Mouse (Mus musculus) liver, adult 2 months (tissue): ENCODE data around the gene Esrra. TPM values are rescaled to one million over a fixed set of nuclear protein-coding genes. Genes with fewer than 3 reads are reported as not detected.

ENCODE experiments used
- DNase-seq: peaks from one replicate; pipeline ENCODE4 v3.0.0-alpha.2; 2011; ENCODE audit warnings: low read depth, low spot score; ENCODE audit errors: extremely low read depth
- H3K27ac ChIP-seq: fragments of 200-500 bp; replicated peaks from 2 replicates; pipeline ENCODE4 v1.5.1; 2012; ENCODE audit warnings: low read depth, mild to moderate bottlenecking, control low read depth, inconsistent platforms, low read length; ENCODE audit not compliant: insufficient read depth
- H3K27me3 ChIP-seq: fragments of 200-500 bp; 2 replicates; pipeline ENCODE4 v1.6.1; 2012; ENCODE audit warnings: mild to moderate bottlenecking, moderate library complexity, low read length, inconsistent platforms; ENCODE audit not compliant: control insufficient read depth, insufficient read depth
- H3K36me3 ChIP-seq: fragments of 200-500 bp; 2 replicates; pipeline ENCODE4 v1.6.1; 2012; ENCODE audit warnings: low read length, inconsistent platforms; ENCODE audit not compliant: control insufficient read depth, insufficient read depth
- H3K4me1 ChIP-seq: fragments of 200-500 bp; 2 replicates; pipeline ENCODE4 v1.6.1; 2011; ENCODE audit warnings: low read length; ENCODE audit not compliant: control insufficient read depth, insufficient read depth
- H3K4me3 ChIP-seq: fragments of 200-500 bp; 2 replicates; pipeline ENCODE4 v1.5.1; 2011; ENCODE audit warnings: low read depth, mild to moderate bottlenecking, control low read depth, low read length, moderate library complexity; ENCODE audit not compliant: insufficient read depth
- H3K79me2 ChIP-seq: fragments of 200-500 bp; 2 replicates; pipeline ENCODE4 v1.6.1; 2012; ENCODE audit warnings: inconsistent platforms, mild to moderate bottlenecking, low read length, moderate library complexity; ENCODE audit not compliant: control insufficient read depth, insufficient read depth
- H3K9ac ChIP-seq: fragments of 200-500 bp; 2 replicates; pipeline ENCODE4 v1.6.1; 2012; ENCODE audit warnings: low read depth, mild to moderate bottlenecking, control low read depth, inconsistent platforms, low read length
- CTCF ChIP-seq: fragments of 200-500 bp; IDR thresholded peaks from 2 replicates; pipeline ENCODE4 v1.5.1; 2011; ENCODE audit warnings: low read depth, low read length, control low read depth
- POLR2A ChIP-seq: fragments of 200-500 bp; IDR thresholded peaks from 2 replicates; pipeline ENCODE4 v1.6.1; 2011; ENCODE audit warnings: low read length, control low read depth; ENCODE audit not compliant: insufficient read depth; ENCODE audit errors: extremely low read depth
- WGBS: fragments of 180-500 bp; shearing (Covaris S2); methylation state at CpG from one replicate; pipeline ENCODE4 v1.1.7; 2018; 5-methylcytosine and 5-hydroxymethylcytosine counted together
- polyA plus RNA-seq: library from polyadenylated mRNA; depleted of rRNA; stranded (reverse); fragments of >200 nt; gene quantifications from 2 replicates; pipeline ENCODE4 v1.2.3, GENCODE M21; 2012
- total RNA-seq: library from RNA; depleted of rRNA; stranded (reverse); fragments of >200 nt; gene quantifications from 2 replicates; pipeline ENCODE4 v1.2.3, GENCODE M21; 2014

Esrra gene
- total and polyA plus RNA-seq, 2 experiments, result 25.9 to 40.6 TPM

DNA sequence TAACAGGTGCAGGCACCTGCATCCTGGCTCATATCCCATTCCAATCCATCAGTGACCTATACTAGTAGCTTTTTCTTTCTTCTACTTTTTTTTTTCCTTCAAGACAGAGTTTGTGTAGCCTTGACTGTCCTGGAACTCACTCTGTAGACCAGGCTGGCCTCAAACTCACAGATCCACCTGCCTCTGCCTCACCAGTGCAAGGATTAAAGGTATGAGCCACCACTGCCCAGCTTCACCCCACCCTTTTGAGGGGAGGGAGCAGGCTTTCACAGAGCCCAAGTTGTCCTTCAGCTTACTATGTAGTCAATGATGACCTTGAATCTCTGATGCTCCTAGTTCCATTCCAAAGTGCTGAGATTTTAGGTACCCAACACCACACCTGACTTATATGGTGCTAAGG, 2.2 kb downstream of the Esrra start:
- H3K4me1 ChIP-seq, result peaks cover 29% of the 10 kb centered on the region
- H3K9ac ChIP-seq, result no peak overlapping the region
- H3K27ac ChIP-seq, result peak overlapping the region; percentile 55
- H3K79me2 ChIP-seq, result peaks cover 10% of the 10 kb centered on the region; the same call in 1 of the 2 replicates
- H3K4me3 ChIP-seq, result no peak overlapping the region
- no peaks in the 10 kb centered on the region for H3K27me3 ChIP-seq
- peaks cover 2% of the 10 kb centered on the region; the same call in 1 of the 2 replicates for H3K36me3 ChIP-seq
- TF ChIP-seq POLR2A (no peak), CTCF (no peak)
- DNase-seq, result no peak

DNA sequence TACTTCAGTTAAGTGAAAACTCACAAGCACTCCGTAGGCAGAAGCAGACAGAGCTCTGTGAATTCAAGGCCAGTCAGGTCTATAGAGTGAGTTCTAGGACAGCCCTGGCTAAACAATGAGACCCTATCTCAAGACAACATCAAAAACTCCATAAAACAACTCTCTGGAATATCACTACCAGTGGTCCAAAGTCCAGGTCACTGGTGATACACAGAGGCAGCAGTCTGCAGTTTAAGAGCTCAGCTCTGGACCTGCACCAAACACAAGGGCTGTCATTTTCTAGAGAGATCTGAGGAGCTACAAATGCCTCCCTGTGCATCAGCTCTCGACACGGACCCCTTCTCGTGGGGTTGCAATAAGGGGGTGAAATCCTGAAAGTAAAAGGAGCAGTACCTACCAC, 3.3 kb downstream of the Esrra start:
- Histone ChIP-seq H3K79me2 (peaks cover 14% of the 10 kb centered on the region; the same call in 1 of the 2 replicates), H3K4me1 (peaks cover 29% of the 10 kb centered on the region), H3K4me3 (no peak overlapping the region), H3K27ac (peak overlapping the region; percentile 66), H3K27me3 (no peaks in the 10 kb centered on the region), H3K9ac (no peak overlapping the region), H3K36me3 (peaks cover 3% of the 10 kb centered on the region; the same call in 1 of the 2 replicates)
- WGBS, result 60% methylated on average over 4 of the region's 4 CpGs
- DNase-seq, result peak; percentile 78
- TF ChIP-seq CTCF, result no peak
- no peak for TF ChIP-seq POLR2A

DNA sequence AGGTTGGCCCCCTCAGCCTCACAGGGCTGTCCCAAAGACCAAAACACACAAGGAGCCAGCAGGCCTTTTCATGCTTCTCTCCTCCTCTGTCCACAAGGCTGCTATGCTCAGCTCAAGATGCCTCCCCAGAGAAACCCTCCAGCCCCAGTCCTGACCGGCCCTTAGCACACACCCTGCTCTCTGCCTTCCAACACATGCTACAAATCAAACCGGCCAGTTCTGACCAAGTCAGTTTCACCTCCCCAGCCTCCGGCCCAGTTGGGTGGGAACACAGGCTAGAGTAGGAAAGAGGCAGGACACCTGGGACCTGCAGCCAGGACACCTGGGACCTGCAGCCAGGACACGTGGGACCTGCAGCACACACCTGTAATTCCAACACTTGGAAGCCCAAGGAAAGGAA, 5.1 kb downstream of the Esrra start:
- WGBS, result 86% methylated on average over 4 of the region's 4 CpGs
- no peak for DNase-seq

DNA sequence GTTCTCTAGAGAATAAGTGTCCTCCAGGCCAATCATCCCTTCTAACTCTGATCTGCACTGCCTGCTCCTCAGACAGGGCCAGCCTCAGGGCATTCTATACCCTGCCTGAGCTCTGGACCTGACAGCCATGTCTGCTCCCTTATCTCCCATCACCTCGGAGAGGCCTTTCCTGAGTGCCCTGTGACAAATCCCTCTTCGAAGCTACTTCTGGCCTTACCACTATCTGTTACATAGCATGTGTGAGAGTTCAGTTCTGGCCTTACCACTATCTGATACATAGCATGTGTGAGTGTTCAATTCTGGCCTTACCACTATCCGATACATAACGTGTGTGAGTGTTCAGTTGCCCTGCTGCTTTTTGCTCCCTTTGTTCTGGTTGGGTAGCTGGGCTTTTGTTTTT, 6.3 kb downstream of the Esrra start:
- Histone ChIP-seq H3K4me3 (no peak overlapping the region), H3K4me1 (peaks cover 28% of the 10 kb centered on the region), H3K27ac (no peak overlapping the region), H3K27me3 (no peaks in the 10 kb centered on the region), H3K36me3 (peaks cover 11% of the 10 kb centered on the region; the same call in 1 of the 2 replicates), H3K79me2 (peaks cover 14% of the 10 kb centered on the region; the same call in 1 of the 2 replicates), H3K9ac (no peak overlapping the region)
- no peak for TF ChIP-seq CTCF
- DNase-seq, result no peak
- 86% methylated on average over 4 of the region's 4 CpGs for WGBS

More for the DNA sequence above, 5.1 kb downstream of the Esrra start:
- Histone ChIP-seq H3K79me2 (peaks cover 14% of the 10 kb centered on the region; the same call in 1 of the 2 replicates), H3K27ac (no peak overlapping the region), H3K9ac (no peak overlapping the region), H3K4me3 (no peak overlapping the region), H3K36me3 (peaks cover 11% of the 10 kb centered on the region; the same call in 1 of the 2 replicates), H3K27me3 (no peaks in the 10 kb centered on the region), H3K4me1 (peaks cover 27% of the 10 kb centered on the region)
- TF ChIP-seq POLR2A, result no peak
- no peak for TF ChIP-seq CTCF

DNA sequence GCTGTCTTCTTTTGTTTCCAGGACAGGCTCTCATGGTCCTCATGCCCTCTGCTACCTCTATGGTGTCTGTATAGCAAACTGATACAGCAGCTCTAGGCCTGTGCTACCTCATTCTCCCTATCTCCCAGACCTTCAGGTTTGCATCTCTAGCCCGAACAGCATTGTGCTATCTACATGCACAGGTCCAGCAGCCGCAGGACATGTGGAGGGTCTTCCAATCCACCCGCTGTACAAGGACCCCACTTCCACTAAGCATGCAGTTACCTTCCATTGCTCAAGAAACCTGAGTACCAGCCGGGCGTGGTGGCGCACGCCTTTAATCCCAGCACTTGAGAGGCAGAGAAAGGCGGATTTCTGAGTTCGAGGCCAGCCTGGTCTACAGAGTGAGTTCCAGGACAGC, 7.1 kb downstream of the Esrra start:
- 95% methylated on average over 9 of the region's 9 CpGs for WGBS
- TF ChIP-seq POLR2A, result no peak
- no peak for TF ChIP-seq CTCF
- no peak overlapping the region for H3K4me3 ChIP-seq
- H3K27ac ChIP-seq, result no peak overlapping the region
- no peaks in the 10 kb centered on the region for H3K27me3 ChIP-seq
- H3K9ac ChIP-seq, result no peak overlapping the region
- H3K36me3 ChIP-seq, result peaks cover 11% of the 10 kb centered on the region; the same call in 1 of the 2 replicates
- H3K79me2 ChIP-seq, result peaks cover 14% of the 10 kb centered on the region; the same call in 1 of the 2 replicates
- peaks cover 21% of the 10 kb centered on the region for H3K4me1 ChIP-seq
- no peak for DNase-seq

DNA sequence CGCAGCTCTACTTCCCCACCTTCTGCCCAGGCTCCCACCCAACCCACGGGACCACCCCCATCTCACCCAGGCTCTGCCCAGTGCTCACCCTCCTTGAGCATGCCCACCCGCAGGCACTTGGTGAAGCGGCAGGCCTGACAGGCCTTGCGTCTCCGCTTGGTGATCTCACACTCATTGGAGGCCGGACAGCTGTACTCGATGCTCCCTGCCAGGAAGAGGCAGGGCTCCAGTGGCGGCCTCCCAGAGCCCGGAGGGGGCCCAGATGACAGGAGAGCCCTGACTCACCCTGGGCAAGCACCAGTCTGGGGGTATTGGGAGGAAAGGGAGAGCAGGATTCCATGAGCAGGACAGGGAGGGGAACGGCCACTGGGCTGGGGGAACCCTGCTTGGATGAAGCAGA, 7.6 kb downstream of the Esrra start:
- H3K27ac ChIP-seq, result no peak overlapping the region
- WGBS, result 97% methylated on average over 11 of the region's 11 CpGs
- no peak overlapping the region for H3K4me3 ChIP-seq
- TF ChIP-seq CTCF, result no peak
- TF ChIP-seq POLR2A, result no peak
- H3K4me1 ChIP-seq, result peaks cover 16% of the 10 kb centered on the region
- H3K9ac ChIP-seq, result no peak overlapping the region
- DNase-seq, result no peak
- no peaks in the 10 kb centered on the region for H3K27me3 ChIP-seq
- peaks cover 14% of the 10 kb centered on the region; the same call in 1 of the 2 replicates for H3K79me2 ChIP-seq
- H3K36me3 ChIP-seq, result peaks cover 9% of the 10 kb centered on the region; the same call in 1 of the 2 replicates
